Mouse (Mus musculus): Measurements from ENCODE around the gene Fry. TPM values are rescaled to one million over a fixed set of nuclear protein-coding genes. Genes with fewer than 3 reads are reported as not detected.
A peak's percentile ranks its signal among the peaks of the same experiment; 100 is the strongest.

The Fry gene
- polyA plus RNA-seq, 1 experiment from 2014 or later, result 3.2 TPM

GRCm38 (mm10) chr5:150161193-150161592 is 42.7 kb downstream of the Fry start:
- 80% methylated on average over 6 of the region's 6 CpGs for WGBS (ENCODE audit: insufficient replicate concordance)
- H3K36me3 ChIP-seq (replicated peaks; ENCODE audit: insufficient read depth, low read length), result no peaks in the 10 kb centered on the region
- H3K27ac ChIP-seq (ENCODE audit: low read depth), result no peak overlapping the region
- no peaks in the 10 kb centered on the region for H3K27me3 ChIP-seq (ENCODE audit: insufficient read depth, low read length)
- DNase-seq (no peak), ATAC-seq (no peak)
- H3K9ac ChIP-seq (replicated peaks), result no peak overlapping the region
- TF ChIP-seq CTCF (IDR thresholded peaks at IDR 0.05; ENCODE audit: low read depth), result peak; percentile 41
- TF ChIP-seq EP300 (IDR thresholded peaks at IDR 0.05; ENCODE audit: low read depth), result no peak
- H3K4me1 ChIP-seq (ENCODE audit: insufficient read depth), result no peaks in the 10 kb centered on the region
- H3K9me3 ChIP-seq (ENCODE audit: low read length), result no peaks in the 10 kb centered on the region
- H3K4me3 ChIP-seq (ENCODE audit: low read depth, low read length), result no peak overlapping the region
- H3K4me2 ChIP-seq (ENCODE audit: low read depth, low read length), result no peak overlapping the region

DNA sequence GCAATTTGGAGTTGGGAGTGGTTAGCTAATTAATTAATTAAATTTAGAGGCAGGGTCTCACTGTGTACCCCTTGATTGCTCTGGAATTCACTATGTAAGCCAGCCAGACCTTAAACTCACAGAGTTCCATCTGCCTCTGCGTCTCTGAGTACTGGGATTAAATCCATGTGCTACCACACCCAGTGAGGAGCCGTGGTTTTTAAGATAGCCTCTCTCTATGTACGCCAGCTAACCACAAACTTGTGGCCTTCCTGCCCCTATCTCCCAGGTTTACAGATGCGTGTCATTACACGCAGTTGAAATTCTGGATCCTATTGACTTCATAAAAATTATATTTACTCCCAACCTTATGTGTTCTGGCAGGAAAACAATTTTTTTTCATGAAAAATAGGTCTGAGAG is 43.5 kb downstream of the Fry start:
- no peak overlapping the region for H3K4me3 ChIP-seq (ENCODE audit: low read depth, low read length)
- ATAC-seq, result no peak
- no peak overlapping the region for H3K27ac ChIP-seq (ENCODE audit: low read depth)
- H3K36me3 ChIP-seq (replicated peaks; ENCODE audit: insufficient read depth, low read length), result no peaks in the 10 kb centered on the region
- no peak for TF ChIP-seq CTCF (IDR thresholded peaks at IDR 0.05; ENCODE audit: low read depth)
- no peak for TF ChIP-seq EP300 (IDR thresholded peaks at IDR 0.05; ENCODE audit: low read depth)
- H3K4me2 ChIP-seq (ENCODE audit: low read depth, low read length), result no peak overlapping the region
- H3K9me3 ChIP-seq (ENCODE audit: low read length), result no peaks in the 10 kb centered on the region
- 40% methylated on average over 5 of the region's 5 CpGs for WGBS (ENCODE audit: insufficient replicate concordance)
- H3K4me1 ChIP-seq (ENCODE audit: insufficient read depth), result no peaks in the 10 kb centered on the region
- DNase-seq, result no peak
- no peak overlapping the region for H3K9ac ChIP-seq (replicated peaks)
- no peaks in the 10 kb centered on the region for H3K27me3 ChIP-seq (ENCODE audit: insufficient read depth, low read length)

DNA sequence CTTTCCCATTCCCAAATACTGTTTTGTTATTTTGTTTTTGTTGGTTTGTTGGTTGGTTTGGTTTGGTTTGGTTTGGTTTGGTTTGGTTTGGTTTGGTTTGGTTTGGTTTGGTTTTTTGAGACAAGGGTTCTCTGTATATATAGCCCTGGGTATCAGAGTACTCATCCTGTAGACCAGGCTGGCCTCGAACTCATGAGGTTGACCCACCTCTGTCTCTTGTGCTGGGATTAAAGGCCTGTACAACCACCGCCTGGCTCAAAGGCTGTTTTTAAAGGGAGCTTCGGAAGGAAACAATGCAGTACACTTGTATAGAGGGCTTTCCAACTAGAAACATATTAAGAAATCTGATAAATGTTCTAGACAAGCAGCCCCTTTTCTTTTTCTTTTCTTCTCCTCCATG is 46.2 kb downstream of the Fry start:
- H3K9ac ChIP-seq (replicated peaks), result no peak overlapping the region
- no peak overlapping the region for H3K4me3 ChIP-seq (ENCODE audit: low read depth, low read length)
- DNase-seq (no peak), ATAC-seq (no peak)
- TF ChIP-seq EP300 (IDR thresholded peaks at IDR 0.05; ENCODE audit: low read depth) (no peak), CTCF (IDR thresholded peaks at IDR 0.05; ENCODE audit: low read depth) (no peak)
- H3K4me2 ChIP-seq (ENCODE audit: low read depth, low read length), result no peak overlapping the region
- no peaks in the 10 kb centered on the region for H3K9me3 ChIP-seq (ENCODE audit: low read length)
- no peak overlapping the region for H3K27ac ChIP-seq (ENCODE audit: low read depth)
- H3K27me3 ChIP-seq (ENCODE audit: insufficient read depth, low read length), result no peaks in the 10 kb centered on the region
- WGBS (ENCODE audit: insufficient replicate concordance), result 85% methylated on average over 3 of the region's 3 CpGs
- no peaks in the 10 kb centered on the region for H3K4me1 ChIP-seq (ENCODE audit: insufficient read depth)
- no peaks in the 10 kb centered on the region for H3K36me3 ChIP-seq (replicated peaks; ENCODE audit: insufficient read depth, low read length)

DNA sequence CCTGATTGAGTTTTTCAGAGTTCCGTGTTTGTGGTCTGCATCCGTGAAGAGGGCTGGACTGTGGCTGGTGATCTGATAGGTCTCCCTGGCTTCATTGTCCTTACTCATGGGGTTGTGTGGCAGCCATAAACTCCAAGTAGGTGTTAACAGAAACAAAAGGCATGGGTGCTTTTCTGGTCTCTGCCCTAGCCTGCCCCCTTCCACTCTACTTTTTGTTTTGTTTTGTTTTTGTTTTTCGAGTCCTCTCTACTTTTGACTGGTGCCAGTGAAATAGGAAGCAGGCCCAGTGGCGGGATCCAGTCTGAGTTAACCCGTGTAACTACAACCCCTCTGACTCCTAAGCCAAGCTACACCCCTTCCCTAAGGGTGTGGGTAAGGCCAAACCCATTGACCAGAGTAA is 48.4 kb downstream of the Fry start:
- DNase-seq (no peak), ATAC-seq (no peak)
- H3K9ac ChIP-seq (replicated peaks), result no peak overlapping the region
- H3K4me1 ChIP-seq (ENCODE audit: insufficient read depth), result no peaks in the 10 kb centered on the region
- H3K9me3 ChIP-seq (ENCODE audit: low read length), result no peaks in the 10 kb centered on the region
- WGBS (ENCODE audit: insufficient replicate concordance), result 69% methylated on average over 5 of the region's 5 CpGs
- H3K4me3 ChIP-seq (ENCODE audit: low read depth, low read length), result no peak overlapping the region
- no peak for TF ChIP-seq EP300 (IDR thresholded peaks at IDR 0.05; ENCODE audit: low read depth)
- TF ChIP-seq CTCF (IDR thresholded peaks at IDR 0.05; ENCODE audit: low read depth), result no peak
- H3K4me2 ChIP-seq (ENCODE audit: low read depth, low read length), result no peak overlapping the region
- H3K36me3 ChIP-seq (replicated peaks; ENCODE audit: insufficient read depth, low read length), result no peaks in the 10 kb centered on the region
- H3K27ac ChIP-seq (ENCODE audit: low read depth), result no peak overlapping the region
- no peaks in the 10 kb centered on the region for H3K27me3 ChIP-seq (ENCODE audit: insufficient read depth, low read length)

DNA sequence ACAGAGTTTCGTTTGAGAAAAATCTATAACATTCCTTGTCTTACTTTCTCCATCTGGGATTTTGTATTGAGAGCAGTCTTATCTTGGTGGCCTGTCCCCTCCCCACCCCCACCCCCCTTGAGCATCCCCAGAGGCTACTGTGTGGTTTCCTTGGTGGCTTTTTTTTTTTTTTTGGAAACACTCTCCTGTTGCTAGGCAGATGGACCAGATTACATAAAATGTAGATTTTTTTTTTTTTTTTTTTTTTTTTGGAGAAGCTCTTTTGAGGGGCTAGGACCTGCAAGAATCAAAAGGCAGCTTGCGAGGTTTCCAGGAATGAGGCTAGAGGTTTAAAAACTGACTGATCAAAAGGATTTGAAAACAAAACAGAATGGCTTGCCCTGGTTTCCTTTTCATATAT is 48.8 kb downstream of the Fry start:
- no peak for ATAC-seq
- Histone ChIP-seq H3K9ac (replicated peaks) (no peak overlapping the region), H3K4me1 (ENCODE audit: insufficient read depth) (no peaks in the 10 kb centered on the region), H3K9me3 (ENCODE audit: low read length) (no peaks in the 10 kb centered on the region), H3K27me3 (ENCODE audit: insufficient read depth, low read length) (no peaks in the 10 kb centered on the region), H3K4me2 (ENCODE audit: low read depth, low read length) (no peak overlapping the region), H3K36me3 (replicated peaks; ENCODE audit: insufficient read depth, low read length) (no peaks in the 10 kb centered on the region), H3K4me3 (ENCODE audit: low read depth, low read length) (no peak overlapping the region), H3K27ac (ENCODE audit: low read depth) (no peak overlapping the region)
- TF ChIP-seq CTCF (IDR thresholded peaks at IDR 0.05; ENCODE audit: low read depth) (no peak), EP300 (IDR thresholded peaks at IDR 0.05; ENCODE audit: low read depth) (no peak)
- no peak for DNase-seq
- WGBS (ENCODE audit: insufficient replicate concordance), result 64% methylated on average over 2 of the region's 2 CpGs

- Histone ChIP-seq H3K4me2 (ENCODE audit: low read depth, low read length) (no peak overlapping the region), H3K9ac (replicated peaks) (no peak overlapping the region), H3K4me3 (ENCODE audit: low read depth, low read length) (no peak overlapping the region), H3K27me3 (ENCODE audit: insufficient read depth, low read length) (no peaks in the 10 kb centered on the region), H3K27ac (ENCODE audit: low read depth) (no peak overlapping the region), H3K9me3 (ENCODE audit: low read length) (no peaks in the 10 kb centered on the region), H3K4me1 (ENCODE audit: insufficient read depth) (0 out of 2 replicates have a peak, but pooled peaks cover 2% of the 10 kb centered on the region), H3K36me3 (replicated peaks; ENCODE audit: insufficient read depth, low read length) (no peaks in the 10 kb centered on the region)
- DNase-seq, result peak; percentile 75
- ATAC-seq, result peak; percentile 57
- peak; percentile 87 for TF ChIP-seq CTCF (IDR thresholded peaks at IDR 0.05; ENCODE audit: low read depth)
- TF ChIP-seq EP300 (IDR thresholded peaks at IDR 0.05; ENCODE audit: low read depth), result no peak
- WGBS (ENCODE audit: insufficient replicate concordance), result 5% methylated on average over 9 of the region's 9 CpGs
Observed at GRCm38 (mm10) chr5:150168712-150169111, 50.3 kb downstream of the Fry start.

DNA sequence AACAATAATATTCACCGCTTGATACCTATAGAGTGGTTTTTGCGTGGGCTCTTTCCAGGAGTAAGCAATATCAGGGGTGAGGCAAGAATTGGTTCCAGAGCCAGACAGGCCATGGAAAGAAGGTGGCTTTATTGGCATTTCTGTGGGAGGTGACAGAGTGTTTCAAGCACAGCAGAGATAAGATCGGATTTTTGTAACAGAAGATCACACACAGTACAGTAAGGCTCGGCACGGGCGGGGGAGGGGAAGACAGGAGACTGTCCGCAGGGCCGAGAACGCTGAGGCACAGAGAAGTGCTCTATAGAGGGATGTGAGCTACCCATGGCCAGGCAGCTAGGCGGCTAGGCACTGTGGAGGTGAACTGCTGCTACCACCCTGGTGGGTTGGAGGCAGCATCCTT is 53.1 kb downstream of the Fry start:
- TF ChIP-seq EP300 (IDR thresholded peaks at IDR 0.05; ENCODE audit: low read depth), result no peak
- no peak for TF ChIP-seq CTCF (IDR thresholded peaks at IDR 0.05; ENCODE audit: low read depth)

More for the DNA sequence above, 53.1 kb downstream of the Fry start:
- H3K4me3 ChIP-seq (ENCODE audit: low read depth, low read length), result no peak overlapping the region
- H3K27me3 ChIP-seq (ENCODE audit: insufficient read depth, low read length), result no peaks in the 10 kb centered on the region
- peaks cover 5% of the 10 kb centered on the region for H3K4me1 ChIP-seq (ENCODE audit: insufficient read depth)
- ATAC-seq, result no peak
- no peak for DNase-seq
- no peaks in the 10 kb centered on the region for H3K36me3 ChIP-seq (replicated peaks; ENCODE audit: insufficient read depth, low read length)
- H3K4me2 ChIP-seq (ENCODE audit: low read depth, low read length), result no peak overlapping the region
- no peak overlapping the region for H3K9ac ChIP-seq (replicated peaks)
- WGBS (ENCODE audit: insufficient replicate concordance), result 51% methylated on average over 10 of the region's 10 CpGs
- no peak overlapping the region for H3K27ac ChIP-seq (ENCODE audit: low read depth)
- no peaks in the 10 kb centered on the region for H3K9me3 ChIP-seq (ENCODE audit: low read length)
